In genomic region chr5:73573789-73574188, GRCm38 (mm10) we compare ENCODE assay signal across 21 mouse cellular contexts. TPM values are rescaled to one million over a fixed set of nuclear protein-coding genes. Genes with fewer than 3 reads are reported as not detected.
DNase-seq lines count a peak whose midpoint lies in the region; ATAC-seq lines count a peak whose summit lies in the region.
"Had no signal": no experiment of that assay in that cellular context is flagged by ENCODE, and none has a peak within 500 bp of the region (broad histone marks: within the 10 kb centered on the region; RNA-seq: fewer than 3 reads in every experiment).

No protein-coding gene starts in this region.

- H3K4me2 ChIP-seq in neural tube, embryonic 15.5 days, result no peak overlapping the region
- H3K4me2 ChIP-seq: heart, embryonic 11.5 days; kidney, embryonic 15.5 days; liver, embryonic 11.5 days; lung, embryonic 15.5 days had no signal

- DNase-seq in gastrocnemius, adult 18-20 months (ENCODE audit: low spot score), result peak; percentile 76
- DNase-seq in gastrocnemius, postnatal 4 days (ENCODE audit: low spot score in 2 of 2), result no peak
- peak; percentile 21 to 58 for DNase-seq in kidney, postnatal 25 days
- DNase-seq in kidney, postnatal 4 days, result no peak
- DNase-seq in lung, postnatal 10 days, result peak; percentile 52
- DNase-seq: B cell, adult 2 months; cerebellum, adult 11-12 months; cerebellum, postnatal 25 days; thymus, adult 18-20 months had no signal

- no peak overlapping the region for H3K9ac ChIP-seq in neural tube, embryonic 15.5 days (replicated peaks)
- H3K9ac ChIP-seq: kidney, embryonic 15.5 days; lung, embryonic 15.5 days had no signal

- H3K4me3 ChIP-seq in brown adipose tissue, adult 24 weeks (ENCODE audit: insufficient read depth, low read depth, low read length), result no peak overlapping the region
- no peak overlapping the region for H3K4me3 ChIP-seq in neural tube, embryonic 15.5 days (replicated peaks)
- H3K4me3 ChIP-seq: erythroblast, embryonic 14.5 days; hindbrain, embryonic 10.5 days; kidney, embryonic 15.5 days; limb, embryonic 10.5 days; lung, embryonic 15.5 days had no signal

- H3K4me1 ChIP-seq in brown adipose tissue, adult 24 weeks (ENCODE audit: control insufficient read depth, insufficient read depth, insufficient read length, low read length), result peaks cover 10% of the 10 kb centered on the region
- H3K4me1 ChIP-seq in neural tube, embryonic 15.5 days, result peaks cover 10% of the 10 kb centered on the region
- H3K4me1 ChIP-seq: kidney, embryonic 15.5 days; lung, embryonic 15.5 days had no signal

- no peaks in the 10 kb centered on the region for H3K36me3 ChIP-seq in neural tube, embryonic 15.5 days
- H3K36me3 ChIP-seq: hindbrain, embryonic 10.5 days; kidney, embryonic 15.5 days; limb, embryonic 10.5 days; lung, embryonic 15.5 days had no signal

- H3K9me3 ChIP-seq in neural tube, embryonic 15.5 days (replicated peaks), result no peaks in the 10 kb centered on the region
- H3K9me3 ChIP-seq: hindbrain, embryonic 10.5 days; kidney, embryonic 15.5 days; limb, embryonic 10.5 days; lung, embryonic 15.5 days had no signal

- peak overlapping the region; percentile 85 for H3K27ac ChIP-seq in brown adipose tissue, adult 24 weeks (replicated peaks; ENCODE audit: low read depth, low read length)
- no peak overlapping the region for H3K27ac ChIP-seq in neural tube, embryonic 15.5 days (replicated peaks)
- H3K27ac ChIP-seq: hindbrain, embryonic 10.5 days; kidney, embryonic 15.5 days; limb, embryonic 10.5 days; lung, embryonic 15.5 days had no signal

- ATAC-seq in neural tube, embryonic 15.5 days (ENCODE audit: low FRiP score), result no peak
- ATAC-seq: forebrain, embryonic 14.5 days had no signal

- WGBS in neural tube, embryonic 15.5 days, result 80% methylated on average over 7 of the region's 7 CpGs

- no peaks in the 10 kb centered on the region for H3K27me3 ChIP-seq in neural tube, embryonic 15.5 days (replicated peaks)
- H3K27me3 ChIP-seq: kidney, embryonic 15.5 days; lung, embryonic 15.5 days had no signal

RNA-seq across cellular contexts. Expression of gene Lrrc66, which starts 58.5 kb away (rescaled TPM):
- not detected for total RNA-seq in gastrocnemius, adult 18-20 months (2021)
- under 1 TPM; 0.31 to 0.32 TPM for total RNA-seq in gastrocnemius, postnatal 4 days (2021)
- not detected in 2 replicates for polyA plus RNA-seq in brown adipose tissue, adult 24 weeks (2012; ENCODE audit: insufficient read depth, insufficient read length, missing spikeins)
- 0.04 and 0.61 TPM in 2 replicates for polyA plus RNA-seq in neural tube, embryonic 15.5 days (2015; fragmentation: Nextera tagmentation; extraction: Ambion mirVana)
- total RNA-seq: left cerebral cortex, adult 18-20 months had no signal
- polyA plus RNA-seq: erythroblast, embryonic 14.5 days; forebrain, embryonic 14.5 days; heart, embryonic 11.5 days; hindbrain, embryonic 10.5 days; neural tube, embryonic 14.5 days had no signal

Comparison
In these comparisons a context has a peak if more than half of its experiments do, and no peak if none do; other contexts are left out.
1. DNase-seq: peak in gastrocnemius, adult 18-20 months (single experiment), kidney, postnatal 25 days (2 of 2) and lung, postnatal 10 days (single experiment); none in gastrocnemius, postnatal 4 days (0 of 2) and kidney, postnatal 4 days (0 of 2).